Mouse (Mus musculus): ENCODE data around the gene Zic1. TPM values are rescaled to one million over a fixed set of nuclear protein-coding genes. Genes with fewer than 3 reads are reported as not detected.
A peak's percentile ranks its signal among the peaks of the same experiment; 100 is the strongest.

Gene Zic1
- polyA plus RNA-seq, 1 experiment: 0.13 TPM

DNA sequence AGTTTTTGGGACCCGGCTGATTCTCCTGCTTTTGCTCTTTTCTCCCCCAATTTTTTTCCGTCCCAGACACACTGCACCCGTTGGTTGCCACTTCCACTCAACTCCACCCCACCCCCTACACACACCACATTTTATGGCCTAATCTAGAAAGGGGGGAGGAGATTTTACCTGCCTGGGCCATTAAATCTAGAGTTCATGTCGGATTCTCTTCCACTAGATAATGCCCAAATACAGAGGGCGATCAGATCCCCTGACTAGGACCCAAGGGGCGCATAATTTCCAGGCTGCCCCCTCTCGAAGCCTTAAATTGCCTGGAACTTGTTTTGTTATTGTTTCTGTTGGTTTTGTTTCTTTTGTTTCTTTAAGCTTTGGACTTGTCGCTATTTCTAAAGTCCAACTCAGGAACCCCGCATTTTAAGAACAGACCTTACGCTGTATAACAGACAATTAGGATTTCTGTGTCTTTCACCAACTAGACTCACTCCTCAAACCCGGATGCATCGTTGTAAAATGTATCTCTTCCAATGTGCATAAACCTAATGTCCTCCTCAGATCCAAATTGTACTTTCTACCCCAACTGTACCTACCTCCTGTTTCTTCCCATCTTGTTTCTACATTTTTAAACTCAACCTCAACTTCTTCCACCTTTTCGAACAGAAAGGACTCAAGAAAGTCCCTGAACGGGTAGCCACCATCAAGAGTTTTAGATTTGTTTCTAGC is 2.4 kb downstream of the Zic1 start:
- H3K27me3 ChIP-seq (ENCODE audit: control insufficient read depth, insufficient read depth, low read length, poor library complexity, severe bottlenecking): peaks cover 39% of the 10 kb centered on the region
- no peak overlapping the region for H3K4me3 ChIP-seq (ENCODE audit: low read depth, low read length)
- no peaks in the 10 kb centered on the region for H3K36me3 ChIP-seq (ENCODE audit: control insufficient read depth, insufficient read depth, low read length, poor library complexity, severe bottlenecking)
- H3K9me3 ChIP-seq (replicated peaks; ENCODE audit: control insufficient read depth, insufficient read depth, low read length, poor library complexity, severe bottlenecking): no peaks in the 10 kb centered on the region
- H3K9ac ChIP-seq (ENCODE audit: low read depth, poor library complexity, severe bottlenecking): no peak overlapping the region
- no peak overlapping the region for H3K27ac ChIP-seq (ENCODE audit: insufficient read depth, low read length)
- H3K4me1 ChIP-seq (ENCODE audit: control insufficient read depth, insufficient read depth, low read length): no peaks in the 10 kb centered on the region
- TF ChIP-seq CTCF (IDR thresholded peaks at IDR 0.05; ENCODE audit: low read depth, low read length) (no peak), POLR2A (IDR thresholded peaks at IDR 0.05; ENCODE audit: insufficient read depth, low read length) (no peak), EP300 (IDR thresholded peaks at IDR 0.05; ENCODE audit: insufficient read depth, low read depth, low read length) (no peak)

DNA sequence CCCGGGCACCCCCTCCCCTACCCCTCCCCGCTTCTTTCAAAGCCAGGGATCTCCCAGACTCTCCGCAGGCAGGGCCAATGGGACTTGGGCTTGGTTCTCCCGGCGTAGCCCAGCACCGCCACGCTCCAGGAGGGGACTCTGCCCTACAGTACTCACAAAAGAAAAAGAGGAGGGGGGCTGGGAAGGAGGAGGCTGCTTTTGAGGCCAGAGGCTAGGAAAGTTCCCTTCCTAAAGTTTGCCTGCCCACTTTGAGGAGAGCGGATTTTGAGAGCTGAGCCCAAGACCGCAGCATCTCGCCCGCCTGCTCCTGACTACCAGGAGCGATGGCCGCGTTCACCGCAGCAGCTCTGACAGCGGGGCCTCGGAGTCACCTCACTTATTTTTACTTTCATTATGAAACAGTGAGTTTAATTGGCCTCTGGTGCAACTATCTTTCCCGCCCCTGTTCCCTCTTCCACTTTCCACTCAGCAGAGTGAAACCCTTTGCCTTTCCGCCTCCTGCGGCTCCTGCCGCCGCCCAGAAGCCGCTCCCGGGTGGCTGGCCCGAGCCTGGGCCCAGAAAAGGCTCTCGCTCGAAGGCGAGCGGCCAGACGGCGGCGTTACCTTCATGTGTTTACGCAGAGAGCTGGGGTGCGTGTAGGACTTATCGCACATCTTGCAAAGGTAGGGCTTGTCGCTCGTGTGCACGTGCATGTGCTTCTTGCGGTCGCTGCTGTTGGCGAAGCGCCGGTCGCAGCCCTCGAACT is 3.6 kb downstream of the Zic1 start, which contains the start of gene Zic4:
TSS of gene Zic4 (plus strand) at position 558 of the 746 bp plus-strand sequence.
- Histone ChIP-seq H3K9ac (ENCODE audit: low read depth, poor library complexity, severe bottlenecking) (no peak within 1 kb of the TSS), H3K27ac (ENCODE audit: insufficient read depth, low read length) (no peak within 1 kb of the TSS)

DNA sequence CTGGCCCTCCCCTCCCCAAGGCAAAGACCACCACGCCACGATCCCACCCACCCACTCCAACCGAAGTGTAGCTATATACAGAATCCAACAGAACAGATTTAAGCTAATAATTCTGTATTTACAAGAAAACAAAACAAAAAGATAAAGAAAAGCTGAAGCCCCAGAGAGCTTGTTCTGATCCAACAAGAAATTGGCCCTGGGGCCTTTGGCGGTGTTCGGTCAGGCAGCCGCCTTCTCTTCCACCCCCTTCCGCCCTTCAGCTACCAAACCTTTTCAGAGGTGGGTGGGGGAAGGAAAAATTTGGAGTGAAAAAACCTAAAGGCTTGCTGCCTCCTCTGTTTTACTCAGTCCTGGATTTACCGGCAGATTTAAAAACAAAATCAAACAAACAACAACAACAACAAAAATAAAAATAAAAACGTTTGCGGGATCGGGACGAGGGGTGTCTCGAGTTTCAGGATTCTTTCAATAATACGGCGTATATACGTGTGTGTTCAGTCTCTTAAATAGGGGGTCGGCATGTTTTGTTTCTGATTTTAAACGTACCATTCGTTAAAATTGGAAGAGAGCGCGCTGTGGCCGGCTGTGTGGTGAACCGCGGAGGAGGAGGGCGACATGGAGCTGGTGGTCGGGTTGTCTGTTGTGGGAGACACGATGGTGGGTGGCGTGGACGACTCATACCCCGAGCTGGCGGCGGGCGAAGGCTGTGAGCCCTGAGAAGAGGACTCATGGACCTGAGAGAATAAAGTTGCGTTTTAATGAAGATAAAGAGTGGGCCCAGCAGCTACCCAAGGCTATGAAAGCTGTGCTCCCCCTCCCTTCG is 4.4 kb downstream of the Zic1 start:
- Histone ChIP-seq H3K36me3 (ENCODE audit: control insufficient read depth, insufficient read depth, low read length, poor library complexity, severe bottlenecking) (no peaks in the 10 kb centered on the region), H3K4me1 (ENCODE audit: control insufficient read depth, insufficient read depth, low read length) (no peaks in the 10 kb centered on the region), H3K27ac (ENCODE audit: insufficient read depth, low read length) (no peak overlapping the region), H3K27me3 (ENCODE audit: control insufficient read depth, insufficient read depth, low read length, poor library complexity, severe bottlenecking) (peaks cover 28% of the 10 kb centered on the region), H3K4me3 (ENCODE audit: low read depth, low read length) (peak overlapping the region; percentile 17), H3K9ac (ENCODE audit: low read depth, poor library complexity, severe bottlenecking) (no peak overlapping the region), H3K9me3 (replicated peaks; ENCODE audit: control insufficient read depth, insufficient read depth, low read length, poor library complexity, severe bottlenecking) (no peaks in the 10 kb centered on the region)
- TF ChIP-seq CTCF (IDR thresholded peaks at IDR 0.05; ENCODE audit: low read depth, low read length): no peak
- no peak for TF ChIP-seq EP300 (IDR thresholded peaks at IDR 0.05; ENCODE audit: insufficient read depth, low read depth, low read length)
- no peak for TF ChIP-seq POLR2A (IDR thresholded peaks at IDR 0.05; ENCODE audit: insufficient read depth, low read length)

More for the DNA sequence above, 3.6 kb downstream of the Zic1 start, which contains the start of gene Zic4:
- Histone ChIP-seq H3K36me3 (ENCODE audit: control insufficient read depth, insufficient read depth, low read length, poor library complexity, severe bottlenecking) (no peaks in the 10 kb centered on the region), H3K4me1 (ENCODE audit: control insufficient read depth, insufficient read depth, low read length) (no peaks in the 10 kb centered on the region), H3K27me3 (ENCODE audit: control insufficient read depth, insufficient read depth, low read length, poor library complexity, severe bottlenecking) (peaks cover 34% of the 10 kb centered on the region), H3K4me3 (ENCODE audit: low read depth, low read length) (peak within 1 kb of the TSS; percentile 37), H3K9me3 (replicated peaks; ENCODE audit: control insufficient read depth, insufficient read depth, low read length, poor library complexity, severe bottlenecking) (no peaks in the 10 kb centered on the region)
- TF ChIP-seq POLR2A (IDR thresholded peaks at IDR 0.05; ENCODE audit: insufficient read depth, low read length) (no peak), CTCF (IDR thresholded peaks at IDR 0.05; ENCODE audit: low read depth, low read length) (no peak), EP300 (IDR thresholded peaks at IDR 0.05; ENCODE audit: insufficient read depth, low read depth, low read length) (no peak)

DNA sequence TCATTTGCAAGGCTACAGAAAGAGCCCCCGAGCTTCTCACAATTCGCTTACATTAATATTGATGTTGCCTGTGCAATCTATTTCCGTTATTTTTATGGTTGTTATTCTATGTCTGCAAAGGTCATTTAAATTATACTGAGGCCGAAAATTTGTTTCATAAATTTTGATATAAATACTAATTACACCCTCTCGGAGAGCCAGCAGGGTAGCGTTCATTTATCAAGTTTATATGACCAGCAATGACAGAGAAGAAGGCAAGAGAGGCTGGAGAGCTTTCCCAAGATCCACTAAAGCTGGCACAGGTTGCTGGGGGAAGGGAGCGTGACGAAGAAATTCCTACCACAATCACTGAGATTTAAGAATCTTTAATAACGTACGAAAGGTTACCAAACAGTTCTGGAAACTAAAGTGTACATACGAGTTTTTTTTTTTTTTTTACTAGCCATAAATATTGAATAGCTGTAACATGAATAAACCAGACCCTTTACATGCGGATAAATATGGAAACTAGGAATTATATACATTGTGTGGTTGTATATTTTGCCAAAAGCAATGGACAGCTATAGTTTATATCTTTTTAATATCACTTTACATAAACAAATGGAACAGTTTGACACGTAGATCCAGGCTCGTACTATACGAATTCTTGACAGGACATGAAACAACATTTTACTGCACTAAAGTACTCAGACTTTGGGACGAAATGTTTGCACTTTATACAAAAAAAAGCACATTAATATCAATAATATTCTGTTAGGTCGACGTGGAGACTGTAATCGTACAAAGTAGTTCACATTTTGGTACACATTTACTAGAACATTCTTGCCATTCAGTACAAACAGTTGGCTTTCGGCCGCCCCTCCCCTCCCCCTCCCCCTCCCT is 5.2 kb downstream of the Zic1 start:
- TF ChIP-seq EP300 (IDR thresholded peaks at IDR 0.05; ENCODE audit: insufficient read depth, low read depth, low read length) (no peak), CTCF (IDR thresholded peaks at IDR 0.05; ENCODE audit: low read depth, low read length) (no peak), POLR2A (IDR thresholded peaks at IDR 0.05; ENCODE audit: insufficient read depth, low read length) (no peak)
- Histone ChIP-seq H3K9ac (ENCODE audit: low read depth, poor library complexity, severe bottlenecking) (no peak overlapping the region), H3K4me3 (ENCODE audit: low read depth, low read length) (no peak overlapping the region), H3K9me3 (replicated peaks; ENCODE audit: control insufficient read depth, insufficient read depth, low read length, poor library complexity, severe bottlenecking) (no peaks in the 10 kb centered on the region), H3K4me1 (ENCODE audit: control insufficient read depth, insufficient read depth, low read length) (no peaks in the 10 kb centered on the region), H3K36me3 (ENCODE audit: control insufficient read depth, insufficient read depth, low read length, poor library complexity, severe bottlenecking) (no peaks in the 10 kb centered on the region), H3K27me3 (ENCODE audit: control insufficient read depth, insufficient read depth, low read length, poor library complexity, severe bottlenecking) (peaks cover 28% of the 10 kb centered on the region), H3K27ac (ENCODE audit: insufficient read depth, low read length) (no peak overlapping the region)

Measured in ES-Bruce4 (cell line).